Mouse (Mus musculus): ENCODE results near the gene Rad54l2. TPM values are rescaled to one million over a fixed set of nuclear protein-coding genes. Genes with fewer than 3 reads are reported as not detected.

The Rad54l2 gene
- polyA plus RNA-seq, 1 experiment from 2014 or later = 6.4 TPM

DNA sequence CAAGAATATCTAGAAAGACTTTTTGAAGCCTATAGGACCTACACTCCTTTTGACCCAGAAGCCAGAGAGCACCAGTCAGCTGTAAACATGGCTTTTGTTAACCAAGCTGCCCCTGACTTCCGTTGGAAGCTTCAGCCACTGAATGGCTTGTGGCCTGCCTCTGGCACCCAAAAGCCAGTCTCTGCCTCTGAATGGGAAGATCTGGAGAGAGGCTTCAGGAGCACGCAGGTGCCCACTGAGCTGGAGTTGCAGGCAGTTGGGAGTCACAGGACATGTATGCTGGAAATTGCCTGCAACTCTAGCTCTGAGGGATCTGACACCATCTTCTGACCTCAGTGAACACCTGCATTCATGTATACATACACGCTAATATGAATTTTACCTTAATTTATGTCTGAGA lies 8.9 kb downstream of the Rad54l2 start:
- 85% methylated on average over 3 of the region's 3 CpGs for WGBS
- H3K4me1 ChIP-seq = peaks cover 6% of the 10 kb centered on the region; the same call in 1 of the 2 replicates
- H3K27me3 ChIP-seq (ENCODE audit: insufficient read depth, poor library complexity, severe bottlenecking) = no peaks in the 10 kb centered on the region
- H3K9me3 ChIP-seq = no peaks in the 10 kb centered on the region
- peak; percentile 54 for DNase-seq (ENCODE audit: low spot score)
- no peak overlapping the region for H3K4me3 ChIP-seq
- no peaks in the 10 kb centered on the region for H3K36me3 ChIP-seq
- no peak overlapping the region for H3K27ac ChIP-seq

DNA sequence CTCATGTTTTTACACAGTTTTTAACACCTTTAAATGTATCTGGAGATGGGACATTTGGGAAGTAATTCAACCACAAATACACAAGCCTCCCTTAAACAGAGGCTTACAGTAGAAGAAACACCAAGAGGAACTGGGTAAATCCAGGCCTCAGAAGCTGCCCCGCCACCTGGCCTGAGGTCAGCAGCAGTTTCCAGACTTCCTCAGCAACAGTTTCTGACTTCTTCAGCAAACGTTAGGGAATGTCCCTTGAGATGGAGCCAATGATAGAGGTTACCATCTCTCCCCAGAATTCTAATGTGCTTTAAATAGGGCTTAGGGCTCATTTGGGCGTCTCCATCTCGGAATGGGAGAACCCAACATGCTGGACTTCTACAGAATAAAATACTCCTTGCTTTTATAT lies 10.7 kb downstream of the Rad54l2 start:
- H3K27me3 ChIP-seq (ENCODE audit: insufficient read depth, poor library complexity, severe bottlenecking) = no peaks in the 10 kb centered on the region
- H3K9me3 ChIP-seq = no peaks in the 10 kb centered on the region
- H3K27ac ChIP-seq = no peak overlapping the region
- no peaks in the 10 kb centered on the region for H3K36me3 ChIP-seq
- no peak for DNase-seq (ENCODE audit: low spot score)
- no peak overlapping the region for H3K4me3 ChIP-seq
- 82% methylated on average over 4 of the region's 4 CpGs for WGBS
- H3K4me1 ChIP-seq = peaks cover 8% of the 10 kb centered on the region; the same call in 1 of the 2 replicates

GRCm38 (mm10) chr9:106777423-106777822 lies 11.6 kb downstream of the Rad54l2 start:
- H3K4me3 ChIP-seq = no peak overlapping the region
- peak; percentile 17 for DNase-seq (ENCODE audit: low spot score)
- no peaks in the 10 kb centered on the region for H3K9me3 ChIP-seq
- H3K27me3 ChIP-seq (ENCODE audit: insufficient read depth, poor library complexity, severe bottlenecking) = no peaks in the 10 kb centered on the region
- peaks cover 14% of the 10 kb centered on the region; the same call in 1 of the 2 replicates for H3K4me1 ChIP-seq
- WGBS = 86% methylated on average over 3 of the region's 3 CpGs
- no peak overlapping the region for H3K27ac ChIP-seq
- no peaks in the 10 kb centered on the region for H3K36me3 ChIP-seq

DNA sequence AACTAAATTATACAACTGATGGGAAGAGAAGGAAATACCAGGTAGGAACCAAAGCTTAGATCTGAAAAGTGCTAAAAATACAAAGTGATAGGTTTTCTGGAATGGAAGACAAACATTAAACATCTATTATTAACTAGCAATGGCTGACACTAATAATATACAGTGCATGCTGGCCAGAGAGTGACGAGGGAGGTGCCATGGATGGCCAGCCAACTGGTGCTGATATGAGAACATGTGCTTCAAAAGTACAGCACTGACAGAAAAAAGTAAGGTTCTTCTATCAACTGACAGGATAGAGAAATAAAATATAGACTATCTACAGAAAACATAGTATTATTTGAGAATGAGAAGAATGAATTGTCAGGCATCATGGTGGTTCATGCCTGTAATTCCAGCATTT lies 12.9 kb downstream of the Rad54l2 start:
- H3K9me3 ChIP-seq = no peaks in the 10 kb centered on the region
- H3K27me3 ChIP-seq (ENCODE audit: insufficient read depth, poor library complexity, severe bottlenecking) = no peaks in the 10 kb centered on the region
- H3K36me3 ChIP-seq = no peaks in the 10 kb centered on the region
- H3K4me1 ChIP-seq = peaks cover 14% of the 10 kb centered on the region; the same call in 1 of the 2 replicates
- peak; percentile 2 for DNase-seq (ENCODE audit: low spot score)
- WGBS = 83% methylated on average over 1 of the region's 1 CpGs
- no peak overlapping the region for H3K4me3 ChIP-seq
- H3K27ac ChIP-seq = no peak overlapping the region

GRCm38 (mm10) chr9:106771770-106772169 lies 17.2 kb downstream of the Rad54l2 start:
- WGBS = 88% methylated on average over 2 of the region's 2 CpGs
- Histone ChIP-seq H3K4me1 (peaks cover 14% of the 10 kb centered on the region), H3K9me3 (no peaks in the 10 kb centered on the region), H3K27ac (no peak overlapping the region), H3K4me3 (no peak overlapping the region), H3K27me3 (ENCODE audit: insufficient read depth, poor library complexity, severe bottlenecking) (no peaks in the 10 kb centered on the region), H3K36me3 (0 out of 2 replicates have a peak, but pooled peaks cover 2% of the 10 kb centered on the region)
- DNase-seq (ENCODE audit: low spot score) = no peak

- Histone ChIP-seq H3K36me3 (0 out of 2 replicates have a peak, but pooled peaks cover 2% of the 10 kb centered on the region), H3K9me3 (no peaks in the 10 kb centered on the region), H3K4me1 (peaks cover 14% of the 10 kb centered on the region), H3K4me3 (no peak overlapping the region), H3K27me3 (ENCODE audit: insufficient read depth, poor library complexity, severe bottlenecking) (no peaks in the 10 kb centered on the region), H3K27ac (no peak overlapping the region)
- 63% methylated on average over 3 of the region's 3 CpGs for WGBS
- DNase-seq (ENCODE audit: low spot score) = no peak
Observed at GRCm38 (mm10) chr9:106770216-106770615, 18.8 kb downstream of the Rad54l2 start.

DNA sequence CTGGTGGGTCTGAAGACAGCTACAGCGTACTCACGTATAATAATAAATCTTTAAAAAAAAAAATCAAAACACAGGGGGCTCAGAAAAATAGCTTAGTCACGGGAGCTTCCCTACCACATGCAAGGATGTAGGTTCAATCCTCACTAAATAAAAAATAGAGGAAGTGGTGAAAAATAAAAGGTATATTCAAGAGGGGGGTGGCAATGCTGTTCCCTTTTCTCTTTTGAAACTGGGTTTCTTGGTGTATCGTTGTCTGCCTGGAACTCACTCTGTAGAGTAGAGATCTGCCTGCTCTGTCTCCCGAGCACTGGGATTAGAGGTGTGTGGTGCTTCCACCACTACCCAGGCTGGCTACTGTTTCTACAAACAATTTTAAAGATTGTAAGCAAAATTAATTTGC lies 19.2 kb downstream of the Rad54l2 start:
- Histone ChIP-seq H3K36me3 (0 out of 2 replicates have a peak, but pooled peaks cover 4% of the 10 kb centered on the region), H3K27me3 (ENCODE audit: insufficient read depth, poor library complexity, severe bottlenecking) (no peaks in the 10 kb centered on the region), H3K9me3 (no peaks in the 10 kb centered on the region), H3K4me3 (no peak overlapping the region), H3K27ac (no peak overlapping the region), H3K4me1 (peaks cover 14% of the 10 kb centered on the region)
- 87% methylated on average over 5 of the region's 5 CpGs for WGBS
- DNase-seq (ENCODE audit: low spot score) = no peak

DNA sequence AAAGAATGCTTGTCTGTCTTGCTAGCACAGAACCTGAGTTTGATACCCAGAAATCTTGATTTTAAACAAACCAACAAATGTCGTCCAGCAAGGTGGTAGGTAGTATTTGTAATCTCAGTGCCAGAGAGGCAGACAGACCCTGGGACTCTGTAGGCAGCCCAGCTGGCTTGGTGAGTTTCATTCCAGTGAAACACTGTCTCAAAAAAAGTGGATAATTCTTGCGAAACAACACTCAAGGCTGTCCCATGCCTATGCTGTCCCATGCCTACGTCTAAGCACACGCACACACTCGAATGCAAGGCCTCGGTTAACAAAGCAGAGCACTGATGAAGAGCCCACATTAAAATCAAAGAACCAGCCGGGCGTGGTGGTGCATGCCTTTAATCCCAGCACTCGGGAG lies 32.6 kb downstream of the Rad54l2 start:
- Histone ChIP-seq H3K36me3 (peaks cover 22% of the 10 kb centered on the region), H3K4me1 (0 out of 2 replicates have a peak, but pooled peaks cover 6% of the 10 kb centered on the region), H3K9me3 (no peaks in the 10 kb centered on the region), H3K27ac (no peak overlapping the region), H3K27me3 (ENCODE audit: insufficient read depth, poor library complexity, severe bottlenecking) (no peaks in the 10 kb centered on the region), H3K4me3 (no peak overlapping the region)
- no peak for DNase-seq (ENCODE audit: low spot score)
- 91% methylated on average over 9 of the region's 9 CpGs for WGBS

DNA sequence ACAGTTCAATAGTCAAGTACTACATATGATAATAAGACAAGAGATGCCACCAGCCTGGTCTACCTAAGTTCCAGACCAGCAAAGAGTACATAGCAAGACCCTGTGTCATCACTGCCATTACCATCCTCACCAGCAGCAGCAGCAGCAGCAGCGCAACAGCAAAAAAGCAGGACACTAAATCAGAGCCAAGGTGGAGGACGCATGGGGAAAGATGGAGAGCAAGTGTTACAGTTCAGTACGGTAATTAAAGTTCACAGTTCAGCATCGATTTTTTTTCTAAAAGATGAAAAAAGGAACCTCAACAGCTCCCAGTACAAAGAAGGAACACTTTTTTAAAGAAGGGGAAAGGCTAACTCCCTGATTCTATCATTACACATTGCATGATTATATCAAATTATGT lies 33.2 kb downstream of the Rad54l2 start:
- no peak overlapping the region for H3K27ac ChIP-seq
- no peaks in the 10 kb centered on the region for H3K9me3 ChIP-seq
- 0 out of 2 replicates have a peak, but pooled peaks cover 6% of the 10 kb centered on the region for H3K4me1 ChIP-seq
- DNase-seq (ENCODE audit: low spot score) = no peak
- H3K4me3 ChIP-seq = no peak overlapping the region
- H3K27me3 ChIP-seq (ENCODE audit: insufficient read depth, poor library complexity, severe bottlenecking) = no peaks in the 10 kb centered on the region
- 92% methylated on average over 4 of the region's 4 CpGs for WGBS
- peaks cover 27% of the 10 kb centered on the region for H3K36me3 ChIP-seq

GRCm38 (mm10) chr9:106754311-106754710 lies 34.7 kb downstream of the Rad54l2 start:
- Histone ChIP-seq H3K9me3 (no peaks in the 10 kb centered on the region), H3K27me3 (ENCODE audit: insufficient read depth, poor library complexity, severe bottlenecking) (no peaks in the 10 kb centered on the region), H3K27ac (no peak overlapping the region), H3K36me3 (peaks cover 29% of the 10 kb centered on the region), H3K4me1 (0 out of 2 replicates have a peak, but pooled peaks cover 6% of the 10 kb centered on the region), H3K4me3 (no peak overlapping the region)
- 68% methylated on average over 2 of the region's 2 CpGs for WGBS
- DNase-seq (ENCODE audit: low spot score) = no peak

GRCm38 (mm10) chr9:106752135-106752534 lies 36.9 kb downstream of the Rad54l2 start:
- Histone ChIP-seq H3K9me3 (no peaks in the 10 kb centered on the region), H3K4me1 (0 out of 2 replicates have a peak, but pooled peaks cover 6% of the 10 kb centered on the region), H3K36me3 (peaks cover 36% of the 10 kb centered on the region), H3K27me3 (ENCODE audit: insufficient read depth, poor library complexity, severe bottlenecking) (no peaks in the 10 kb centered on the region), H3K27ac (no peak overlapping the region), H3K4me3 (no peak overlapping the region)
- DNase-seq (ENCODE audit: low spot score) = no peak
- 91% methylated on average over 5 of the region's 5 CpGs for WGBS

- Histone ChIP-seq H3K9me3 (no peaks in the 10 kb centered on the region), H3K36me3 (peaks cover 9% of the 10 kb centered on the region; the same call in 1 of the 2 replicates), H3K27ac (no peak overlapping the region), H3K4me3 (no peak overlapping the region), H3K27me3 (ENCODE audit: insufficient read depth, poor library complexity, severe bottlenecking) (no peaks in the 10 kb centered on the region), H3K4me1 (no peaks in the 10 kb centered on the region)
- WGBS = 91% methylated on average over 1 of the region's 1 CpGs
- no peak for DNase-seq (ENCODE audit: low spot score)
Observed at GRCm38 (mm10) chr9:106739962-106740361, 49.0 kb downstream of the Rad54l2 start.

- no peaks in the 10 kb centered on the region for H3K4me1 ChIP-seq
- 81% methylated on average over 1 of the region's 1 CpGs for WGBS
- no peak for DNase-seq (ENCODE audit: low spot score)
- H3K4me3 ChIP-seq = no peak overlapping the region
- H3K27ac ChIP-seq = no peak overlapping the region
- H3K9me3 ChIP-seq = no peaks in the 10 kb centered on the region
- H3K27me3 ChIP-seq (ENCODE audit: insufficient read depth, poor library complexity, severe bottlenecking) = no peaks in the 10 kb centered on the region
- H3K36me3 ChIP-seq = peaks cover 9% of the 10 kb centered on the region; the same call in 1 of the 2 replicates
Observed at GRCm38 (mm10) chr9:106739056-106739455, 49.9 kb downstream of the Rad54l2 start.
